Mouse (Mus musculus) embryonic facial prominence, embryonic 14.5 days (tissue): ENCODE results near the gene Skap1. TPM values are rescaled to one million over a fixed set of nuclear protein-coding genes. Genes with fewer than 3 reads are reported as not detected.
A peak's percentile ranks its signal among the peaks of the same experiment; 100 is the strongest.

Experiments
- ATAC-seq: fragments of 200-750 bp; cut with Nextera tagmentation; 2 replicates; pipeline ENCODE4 v1.8.0; 2017; ENCODE audit warnings: low read depth, moderate number of reproducible peaks, moderate TSS enrichment
- DNase-seq: peaks from one replicate; pipeline ENCODE4 v3.0.0-alpha.2; 2015; ENCODE audit warnings: low spot score
- H3K27ac ChIP-seq: fragments of 300-500 bp; sonication (generic); replicated peaks from 2 replicates; pipeline ENCODE4 v1.5.1; 2014; ENCODE audit warnings: low read depth, mild to moderate bottlenecking, low read length, moderate library complexity
- H3K27me3 ChIP-seq: fragments of 300-500 bp; sonication (generic); replicated peaks from 2 replicates; pipeline ENCODE4 v1.6.1; 2014; ENCODE audit warnings: low read length; ENCODE audit not compliant: control insufficient read depth, insufficient read depth
- H3K36me3 ChIP-seq: fragments of 300-500 bp; sonication (generic); 2 replicates; pipeline ENCODE4 v1.6.1; 2014; ENCODE audit warnings: low read length, mixed read lengths; ENCODE audit not compliant: control insufficient read depth, insufficient read depth
- H3K4me1 ChIP-seq: fragments of 300-500 bp; sonication (generic); 2 replicates; pipeline ENCODE4 v1.6.1; 2014; ENCODE audit warnings: antibody characterized with exemption, low read length; ENCODE audit not compliant: control insufficient read depth, insufficient read depth
- H3K4me2 ChIP-seq: fragments of 300-500 bp; sonication (generic); 2 replicates; pipeline ENCODE4 v1.6.1; 2014; ENCODE audit warnings: low read depth, mild to moderate bottlenecking, low read length, moderate library complexity, mixed read lengths
- H3K4me3 ChIP-seq: fragments of 300-500 bp; sonication (generic); 2 replicates; pipeline ENCODE4 v1.5.1; 2014; ENCODE audit warnings: low read depth, mild to moderate bottlenecking, low read length
- H3K9ac ChIP-seq: fragments of 300-500 bp; sonication (generic); 2 replicates; pipeline ENCODE4 v1.6.1; 2014; ENCODE audit warnings: low read depth, mild to moderate bottlenecking, low read length, moderate library complexity, mixed read lengths
- H3K9me3 ChIP-seq: fragments of 300-500 bp; sonication (generic); 2 replicates; pipeline ENCODE4 v1.6.1; 2016; ENCODE audit warnings: low read length; ENCODE audit not compliant: control insufficient read depth
- WGBS: fragments of 180-500 bp; shearing (Covaris S2); extraction: QIAGEN DNeasy Blood & Tissue Kit; methylation state at CpG from one replicate; pipeline ENCODE4 v1.1.7; 2014; 5-methylcytosine and 5-hydroxymethylcytosine counted together
- polyA plus RNA-seq: library from polyadenylated mRNA; unstranded; fragments of >200 nt; fragmentation: Nextera tagmentation; extraction: Ambion mirVana; gene quantifications from 2 replicates; pipeline ENCODE4 v1.2.1, GENCODE M21; 2014

Skap1 gene
- polyA plus RNA-seq, 1 experiment from 2014 or later, result 1.5 TPM

DNA sequence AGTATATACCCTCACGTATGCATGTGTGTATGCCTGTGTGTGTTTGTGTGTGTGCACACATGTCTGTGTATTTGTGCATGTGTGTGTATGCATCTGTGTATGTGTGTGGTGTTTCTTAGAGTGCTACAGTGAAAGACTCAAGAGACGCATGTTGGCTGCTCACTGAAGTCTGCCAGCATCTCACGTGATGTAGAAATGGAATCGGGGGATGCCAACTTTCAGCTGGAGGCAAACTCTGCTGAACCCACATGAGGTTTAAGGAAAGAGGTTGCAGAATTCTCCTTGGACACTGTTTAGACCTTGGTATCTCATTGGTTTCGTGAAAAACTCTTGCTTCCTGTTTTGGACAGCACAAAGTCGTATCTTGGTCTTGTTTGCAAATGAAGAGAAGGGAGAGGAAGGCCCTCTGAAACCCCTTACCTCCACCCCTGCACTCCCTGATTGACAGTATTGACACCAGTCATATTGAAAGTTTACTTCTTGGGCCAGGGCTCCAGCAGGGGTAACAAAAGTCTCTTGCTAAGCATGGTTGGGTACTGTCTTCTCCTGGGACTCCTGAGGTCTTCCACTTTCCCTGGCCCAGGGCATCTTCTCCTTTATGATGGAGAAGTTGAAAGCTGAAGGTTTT, 8.6 kb upstream of the Skap1 start:
- Histone ChIP-seq H3K36me3 (no peaks in the 10 kb centered on the region), H3K4me1 (no peaks in the 10 kb centered on the region), H3K9me3 (no peaks in the 10 kb centered on the region), H3K27me3 (0 out of 2 replicates have a peak, but pooled peaks cover 3% of the 10 kb centered on the region), H3K27ac (no peak overlapping the region), H3K4me2 (no peak overlapping the region), H3K4me3 (no peak overlapping the region), H3K9ac (no peak overlapping the region)
- ATAC-seq (no peak), DNase-seq (no peak)
- WGBS, result 86% methylated on average over 6 of the region's 6 CpGs

DNA sequence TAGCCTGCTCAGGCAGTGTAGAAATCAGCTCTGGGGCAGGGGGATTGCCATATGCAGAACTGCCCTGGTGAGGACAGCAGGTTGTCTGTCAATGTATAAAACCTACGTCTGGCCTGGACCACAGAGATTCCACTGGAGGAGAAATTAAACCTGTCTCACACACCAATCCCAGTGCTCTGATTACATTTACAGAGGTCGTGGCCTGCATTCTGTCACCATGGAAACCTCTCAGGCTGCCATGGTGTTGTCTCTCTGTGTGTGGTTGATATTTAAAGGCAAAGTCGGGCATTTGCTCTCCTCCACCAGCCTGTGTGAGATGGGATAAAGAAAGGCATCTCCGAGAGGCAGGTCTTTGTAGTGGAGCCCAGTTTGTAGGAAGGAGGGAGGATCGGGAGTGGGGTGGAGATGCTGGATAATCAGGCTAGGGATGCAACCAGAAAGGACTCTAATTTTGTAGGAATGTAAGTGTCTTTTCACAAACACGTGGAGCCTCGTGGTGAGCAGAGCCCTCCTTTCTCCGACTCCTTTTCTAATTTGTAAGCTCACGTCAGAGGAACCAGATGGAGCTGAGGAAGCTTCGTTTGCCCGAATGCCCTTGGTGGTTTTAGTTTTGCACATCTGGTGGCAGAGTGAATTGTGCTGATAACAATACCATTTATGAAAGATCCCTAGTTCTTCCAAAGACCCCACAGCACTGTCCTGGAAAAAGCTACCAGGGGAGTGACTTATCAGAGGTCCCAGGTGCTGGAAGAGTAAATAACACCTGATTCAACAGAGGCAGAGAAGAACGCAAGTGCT, 7.7 kb upstream of the Skap1 start:
- Histone ChIP-seq H3K4me3 (no peak overlapping the region), H3K36me3 (no peaks in the 10 kb centered on the region), H3K9ac (no peak overlapping the region), H3K4me2 (no peak overlapping the region), H3K27me3 (0 out of 2 replicates have a peak, but pooled peaks cover 3% of the 10 kb centered on the region), H3K4me1 (no peaks in the 10 kb centered on the region), H3K27ac (no peak overlapping the region), H3K9me3 (no peaks in the 10 kb centered on the region)
- 38% methylated on average over 12 of the region's 12 CpGs for WGBS
- no peak for DNase-seq
- no peak for ATAC-seq

DNA sequence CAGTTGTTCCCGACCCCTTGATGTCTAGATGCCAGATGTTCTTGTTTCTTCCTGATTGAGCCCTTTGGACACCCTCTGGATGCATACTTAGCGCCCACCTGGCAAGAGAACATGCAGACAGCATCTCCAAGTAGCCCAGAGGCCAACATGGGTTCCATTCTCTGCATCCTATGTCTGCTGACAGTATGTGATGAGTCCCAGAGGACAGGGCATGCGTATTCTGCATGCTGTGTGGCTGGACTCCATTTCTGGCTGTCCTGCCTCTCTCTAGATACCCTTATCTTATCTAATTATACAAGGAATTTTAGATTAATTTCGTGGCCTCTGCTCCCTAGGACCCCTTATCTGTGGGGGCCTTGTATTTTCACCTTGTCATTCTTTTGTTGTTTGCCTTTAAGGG, 2.6 kb upstream of the Skap1 start:
- WGBS, result 59% methylated on average over 4 of the region's 4 CpGs
- Histone ChIP-seq H3K4me3 (no peak overlapping the region), H3K9ac (no peak overlapping the region), H3K9me3 (no peaks in the 10 kb centered on the region), H3K4me2 (no peak overlapping the region), H3K4me1 (no peaks in the 10 kb centered on the region), H3K27ac (no peak overlapping the region), H3K36me3 (no peaks in the 10 kb centered on the region), H3K27me3 (peaks cover 42% of the 10 kb centered on the region)
- DNase-seq, result no peak
- no peak for ATAC-seq

DNA sequence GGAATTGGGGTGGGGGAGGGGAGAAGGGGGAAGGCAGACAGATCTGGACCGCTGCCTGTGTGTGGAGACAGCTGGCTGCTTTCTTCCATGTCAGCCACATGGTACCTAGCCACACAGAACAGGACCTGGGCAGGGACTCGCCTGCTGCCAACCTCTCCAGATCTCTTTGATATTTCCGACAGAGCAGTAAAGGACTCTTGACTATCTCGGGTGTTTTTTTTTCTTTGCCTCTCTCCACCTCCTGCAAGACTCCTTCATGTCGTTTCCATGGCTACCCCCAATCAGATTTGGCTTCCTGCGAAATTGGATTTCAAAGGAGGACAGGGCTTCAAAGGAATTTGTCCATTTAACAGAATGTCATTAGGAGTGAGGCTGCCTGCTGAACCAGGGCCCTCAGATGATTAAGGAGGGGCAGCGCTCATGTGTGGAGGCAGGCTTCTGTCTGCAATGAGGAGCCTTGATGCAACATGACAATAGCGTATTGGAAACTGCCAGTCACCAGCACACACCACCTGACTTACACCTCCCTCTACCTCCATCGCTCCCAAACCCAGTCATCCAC, 2.1 kb upstream of the Skap1 start:
- Histone ChIP-seq H3K9ac (no peak overlapping the region), H3K4me3 (no peak overlapping the region), H3K27me3 (peaks cover 42% of the 10 kb centered on the region), H3K4me1 (no peaks in the 10 kb centered on the region), H3K36me3 (no peaks in the 10 kb centered on the region), H3K27ac (no peak overlapping the region), H3K4me2 (no peak overlapping the region), H3K9me3 (no peaks in the 10 kb centered on the region)
- DNase-seq (no peak), ATAC-seq (no peak)
- WGBS, result 15% methylated on average over 9 of the region's 9 CpGs

DNA sequence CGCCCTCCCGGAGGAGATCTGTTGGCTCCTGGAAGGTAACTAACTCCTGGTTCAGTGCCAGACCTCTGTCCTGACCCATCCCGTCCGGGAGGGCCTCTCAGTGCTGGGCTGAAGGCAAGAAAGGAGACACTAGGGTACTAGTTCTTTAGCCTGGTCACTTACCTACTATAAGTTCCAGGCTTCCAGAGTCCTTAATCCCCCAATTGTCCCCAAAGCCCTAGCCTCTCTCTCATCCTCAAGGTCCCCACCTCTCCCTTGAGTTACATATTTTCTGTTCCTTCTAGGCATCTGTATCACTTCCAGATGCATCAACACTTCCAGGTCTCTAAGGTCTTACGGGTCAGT, 295 bp downstream of the Skap1 start:
- no peaks in the 10 kb centered on the region for H3K36me3 ChIP-seq
- DNase-seq, result no peak
- no peak overlapping the region for H3K9ac ChIP-seq
- H3K4me2 ChIP-seq, result peak overlapping the region; percentile 58
- ATAC-seq, result no peak
- no peaks in the 10 kb centered on the region for H3K9me3 ChIP-seq
- H3K27me3 ChIP-seq, result peaks cover 44% of the 10 kb centered on the region
- H3K4me1 ChIP-seq, result no peaks in the 10 kb centered on the region
- H3K4me3 ChIP-seq, result peak overlapping the region; percentile 33
- WGBS, result 36% methylated on average over 3 of the region's 5 CpGs
- H3K27ac ChIP-seq, result no peak overlapping the region

DNA sequence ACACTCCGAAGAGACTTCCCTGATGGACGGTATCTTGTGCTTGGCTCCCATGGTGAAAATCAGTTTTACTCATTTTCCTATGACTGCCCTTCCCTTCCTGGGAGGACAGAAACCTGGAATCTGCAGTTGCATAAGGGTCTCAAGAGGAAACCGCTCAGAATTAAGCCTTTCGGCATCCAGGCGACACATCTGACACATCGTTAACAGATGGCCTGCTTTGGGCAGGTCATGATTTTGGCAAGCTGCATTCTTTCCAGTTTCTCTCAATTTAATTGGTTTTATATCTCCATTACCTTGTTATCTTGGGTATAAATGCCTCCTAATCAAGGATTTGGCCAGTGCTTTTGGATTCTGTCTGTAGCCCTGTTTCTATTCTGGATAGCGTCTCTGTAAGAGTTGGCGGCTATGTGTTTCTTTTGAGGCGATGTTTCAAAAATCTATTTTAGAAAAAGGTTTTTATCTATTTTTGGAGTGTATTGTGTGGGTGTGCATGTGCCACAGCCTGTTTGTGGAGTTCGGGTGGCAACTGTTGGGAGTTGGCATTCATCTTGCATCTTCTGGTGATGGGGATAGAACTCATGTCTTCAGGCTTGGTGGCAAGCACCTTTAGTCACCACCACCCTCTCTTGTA, 1.1 kb downstream of the Skap1 start:
- ATAC-seq (no peak), DNase-seq (no peak)
- no peaks in the 10 kb centered on the region for H3K9me3 ChIP-seq
- H3K36me3 ChIP-seq, result no peaks in the 10 kb centered on the region
- H3K4me2 ChIP-seq, result no peak overlapping the region
- no peak overlapping the region for H3K4me3 ChIP-seq
- H3K9ac ChIP-seq, result no peak overlapping the region
- H3K27me3 ChIP-seq, result peaks cover 44% of the 10 kb centered on the region
- H3K27ac ChIP-seq, result no peak overlapping the region
- no peaks in the 10 kb centered on the region for H3K4me1 ChIP-seq
- 85% methylated on average over 10 of the region's 10 CpGs for WGBS

DNA sequence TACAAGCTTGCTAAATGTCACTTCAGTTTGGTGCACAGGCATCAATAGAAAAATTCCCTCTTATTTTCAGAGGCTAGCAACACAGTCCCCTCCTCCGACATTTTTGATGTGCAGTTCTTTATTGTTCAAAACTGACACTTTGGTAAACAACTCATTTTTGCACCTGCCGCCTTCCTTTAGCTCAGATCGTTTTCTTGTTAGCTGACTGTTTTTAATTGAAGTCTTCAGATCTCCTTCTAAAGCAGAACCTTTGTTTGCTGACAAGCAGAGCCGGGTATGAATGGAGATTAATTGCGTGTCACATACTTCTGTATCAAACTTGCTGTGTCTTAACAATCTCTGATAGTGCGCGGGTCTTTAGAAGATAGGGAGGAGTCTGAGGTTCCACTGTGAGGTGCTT, 2.0 kb downstream of the Skap1 start:
- H3K27me3 ChIP-seq, result peaks cover 44% of the 10 kb centered on the region
- DNase-seq, result no peak
- no peaks in the 10 kb centered on the region for H3K9me3 ChIP-seq
- 59% methylated on average over 7 of the region's 7 CpGs for WGBS
- no peaks in the 10 kb centered on the region for H3K36me3 ChIP-seq
- no peak for ATAC-seq
- H3K4me3 ChIP-seq, result no peak overlapping the region
- H3K4me1 ChIP-seq, result no peaks in the 10 kb centered on the region
- no peak overlapping the region for H3K4me2 ChIP-seq
- H3K9ac ChIP-seq, result no peak overlapping the region
- no peak overlapping the region for H3K27ac ChIP-seq

DNA sequence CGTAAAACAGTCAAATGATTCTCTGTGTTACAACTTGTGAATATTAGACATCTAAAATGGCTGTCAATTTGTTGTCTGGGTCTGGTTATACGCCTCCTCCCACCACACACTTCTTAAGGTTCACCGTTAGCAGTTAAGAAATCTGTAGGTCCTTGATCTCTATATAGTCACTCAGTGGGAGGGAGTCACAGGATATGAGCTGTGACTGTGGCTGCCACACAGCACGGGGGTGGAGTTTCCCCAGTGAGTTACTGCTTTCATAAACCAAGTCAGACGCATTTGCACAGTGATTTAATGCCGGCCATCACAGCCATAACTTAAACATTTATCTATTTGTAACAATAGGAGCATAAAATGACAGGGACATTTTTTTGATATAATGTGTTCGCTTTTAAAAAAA, 2.6 kb downstream of the Skap1 start:
- Histone ChIP-seq H3K9me3 (no peaks in the 10 kb centered on the region), H3K9ac (no peak overlapping the region), H3K4me2 (no peak overlapping the region), H3K36me3 (no peaks in the 10 kb centered on the region), H3K4me3 (no peak overlapping the region), H3K4me1 (no peaks in the 10 kb centered on the region), H3K27me3 (peaks cover 43% of the 10 kb centered on the region), H3K27ac (no peak overlapping the region)
- 44% methylated on average over 7 of the region's 7 CpGs for WGBS
- no peak for DNase-seq
- no peak for ATAC-seq
